Mouse (Mus musculus) cerebellum, adult 2 months (tissue): ENCODE results near the gene Kank1. TPM values are rescaled to one million over a fixed set of nuclear protein-coding genes. Genes with fewer than 3 reads are reported as not detected.
A peak's percentile ranks its signal among the peaks of the same experiment; 100 is the strongest.

Experiments
- DNase-seq, 2 experiments: peaks; one replicate each; pipeline ENCODE4 v3.0.0; 2021
- H3K27ac ChIP-seq: fragments of 200-500 bp; 2 replicates; pipeline ENCODE4 v1.5.1; 2012; ENCODE audit warnings: low read length, control low read depth, inconsistent platforms; ENCODE audit not compliant: insufficient read depth
- H3K27me3 ChIP-seq: fragments of 200-500 bp; 2 replicates; pipeline ENCODE4 v1.6.1; 2012; ENCODE audit warnings: inconsistent platforms, mild to moderate bottlenecking, low read length, moderate library complexity; ENCODE audit not compliant: control insufficient read depth, insufficient read depth
- H3K4me1 ChIP-seq: fragments of 200-500 bp; 2 replicates; pipeline ENCODE4 v1.6.1; 2011; ENCODE audit warnings: low read length; ENCODE audit not compliant: control insufficient read depth, insufficient read depth
- H3K4me3 ChIP-seq: fragments of 200-500 bp; replicated peaks from 2 replicates; pipeline ENCODE3; 2011; ENCODE audit warnings: mild to moderate bottlenecking, low read depth, low read length, control low read depth; ENCODE audit not compliant: insufficient read depth
- CTCF ChIP-seq: fragments of 200-500 bp; IDR thresholded peaks from 2 replicates; pipeline ENCODE4 v1.5.1; 2011; ENCODE audit warnings: low read depth, mild to moderate bottlenecking, control low read depth, low read length, moderate library complexity, borderline replicate concordance; ENCODE audit not compliant: insufficient read depth
- POLR2A ChIP-seq: fragments of 200-500 bp; IDR thresholded peaks from 2 replicates; pipeline ENCODE4 v1.6.1; 2011; ENCODE audit warnings: low read length, control low read depth, borderline replicate concordance; ENCODE audit not compliant: insufficient read depth
- WGBS: fragments of 180-500 bp; shearing (Covaris S2); methylation state at CpG from one replicate; pipeline ENCODE4 v1.1.7; 2018; 5-methylcytosine and 5-hydroxymethylcytosine counted together
- polyA plus RNA-seq: library from polyadenylated mRNA; depleted of rRNA; stranded (reverse); fragments of >200 nt; gene quantifications from 2 replicates; pipeline ENCODE4 v1.2.3, GENCODE M21; 2012

Gene Kank1
- polyA plus RNA-seq, 1 experiment: 12.0 TPM

DNA sequence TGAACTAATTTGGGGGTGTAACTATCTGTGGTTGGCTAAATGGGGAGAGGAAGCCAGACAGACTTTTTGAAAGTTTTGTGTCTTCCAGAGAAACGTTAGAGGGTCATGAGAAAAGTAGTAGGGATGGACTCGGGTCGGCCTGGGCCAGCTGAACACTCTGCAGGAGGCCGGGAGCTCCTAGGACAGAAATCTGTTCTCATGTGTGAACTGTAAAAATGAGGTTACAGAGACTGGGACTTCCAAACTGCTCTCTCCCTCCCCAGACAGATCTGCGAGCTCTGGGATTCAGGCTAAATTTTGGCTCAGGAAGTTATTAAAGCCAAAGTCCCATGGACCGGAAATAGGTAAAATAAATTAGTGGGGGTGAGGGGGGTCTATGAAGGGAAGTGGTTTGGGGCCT lies 198.0 kb downstream of the Kank1 start:
- H3K27ac ChIP-seq: no peak overlapping the region
- no peak for TF ChIP-seq POLR2A
- TF ChIP-seq CTCF: no peak
- H3K4me3 ChIP-seq: no peak overlapping the region
- 27% methylated on average over 6 of the region's 6 CpGs for WGBS
- no peaks in the 10 kb centered on the region; the same call in 1 of the 2 replicates for H3K27me3 ChIP-seq
- H3K4me1 ChIP-seq: no peaks in the 10 kb centered on the region
- no peak for DNase-seq

DNA sequence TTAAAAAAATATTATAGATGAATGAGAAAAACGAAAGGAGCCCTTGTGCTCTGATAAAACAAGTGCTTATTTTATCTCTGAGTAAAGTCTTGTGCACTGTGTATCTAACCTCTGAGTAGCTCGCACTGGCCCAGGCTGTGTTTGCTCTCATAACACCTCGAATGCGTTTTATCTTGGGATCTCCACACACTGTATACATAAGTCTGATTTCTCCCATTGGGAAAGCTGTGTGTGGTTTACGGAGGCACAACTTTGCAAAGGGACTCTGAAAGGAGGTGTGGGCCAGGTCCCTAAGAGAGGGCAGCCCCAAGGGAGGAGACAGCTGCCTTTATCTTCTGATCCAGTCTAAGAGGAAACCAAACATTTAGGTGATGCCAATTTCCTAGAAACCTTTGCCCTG lies 198.6 kb downstream of the Kank1 start:
- no peak for DNase-seq
- Histone ChIP-seq H3K27me3 (no peaks in the 10 kb centered on the region; the same call in 1 of the 2 replicates), H3K27ac (no peak overlapping the region), H3K4me1 (no peaks in the 10 kb centered on the region), H3K4me3 (no peak overlapping the region)
- TF ChIP-seq CTCF: no peak
- TF ChIP-seq POLR2A: no peak
- 92% methylated on average over 5 of the region's 5 CpGs for WGBS

DNA sequence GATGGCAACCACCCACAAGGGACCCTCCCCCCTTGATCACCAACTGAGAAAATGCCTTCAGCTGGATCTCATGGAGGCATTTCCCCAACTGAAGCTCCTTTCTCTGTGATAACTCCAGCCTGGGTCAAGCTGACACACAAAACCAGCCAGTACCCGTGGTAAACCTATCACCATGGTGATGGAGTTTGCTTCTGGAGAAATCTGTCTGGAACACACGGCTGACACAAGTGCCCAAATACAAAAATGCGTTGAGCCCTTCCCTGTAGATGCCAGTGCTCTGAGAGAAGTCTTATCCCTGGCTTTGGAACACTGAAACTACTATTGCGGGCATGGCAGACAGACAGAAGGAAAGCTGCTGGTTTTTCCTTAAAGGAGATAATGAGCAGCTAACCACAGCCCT lies 199.4 kb downstream of the Kank1 start:
- H3K4me1 ChIP-seq: no peaks in the 10 kb centered on the region
- TF ChIP-seq POLR2A (no peak), CTCF (no peak)
- H3K27me3 ChIP-seq: no peaks in the 10 kb centered on the region; the same call in 1 of the 2 replicates
- 37% methylated on average over 4 of the region's 4 CpGs for WGBS
- no peak for DNase-seq
- no peak overlapping the region for H3K27ac ChIP-seq
- H3K4me3 ChIP-seq: no peak overlapping the region

DNA sequence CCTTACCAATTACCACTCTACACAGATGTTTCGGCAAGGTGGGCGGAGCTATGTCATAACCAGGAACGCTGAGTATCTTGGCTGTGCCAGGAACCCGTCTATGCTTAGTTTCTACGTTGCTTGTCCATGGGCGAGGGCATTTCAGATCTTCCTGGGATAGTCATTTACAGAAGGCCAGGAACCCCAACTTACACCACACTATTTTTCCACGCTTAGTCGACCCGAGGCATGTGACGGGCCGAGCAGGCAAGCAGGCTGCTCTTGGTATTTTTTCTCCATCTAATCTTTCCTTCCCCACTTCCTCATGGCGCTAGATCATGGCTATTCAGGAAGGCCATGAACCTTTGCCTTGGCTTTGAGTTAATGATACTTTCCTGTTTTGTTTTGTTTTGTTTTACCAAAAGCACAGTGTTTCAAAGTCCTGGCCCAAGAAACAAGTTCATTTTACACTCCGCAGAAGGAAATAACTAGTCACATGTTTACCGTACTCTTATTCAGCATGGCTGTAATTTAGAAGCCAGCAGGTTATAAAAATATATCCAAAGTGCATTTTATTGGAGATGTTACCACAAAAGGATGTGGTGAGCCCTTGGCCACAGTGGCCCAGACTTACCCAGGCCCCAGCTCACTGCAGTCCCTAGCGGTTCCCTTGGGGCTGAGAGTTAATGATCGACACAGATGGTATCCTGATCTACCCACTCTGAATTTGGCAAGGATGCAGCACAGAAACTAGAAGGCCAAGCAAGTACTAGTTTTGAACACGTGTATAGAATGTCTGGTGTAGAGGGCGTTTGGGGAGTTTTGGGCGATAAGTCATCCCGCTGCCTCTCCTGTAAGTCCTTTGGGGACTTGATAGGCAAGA lies 200.2 kb downstream of the Kank1 start:
- Histone ChIP-seq H3K4me3 (no peak overlapping the region), H3K27ac (no peak overlapping the region), H3K4me1 (no peaks in the 10 kb centered on the region), H3K27me3 (no peaks in the 10 kb centered on the region; the same call in 1 of the 2 replicates)
- DNase-seq: no peak
- WGBS: 60% methylated on average over 20 of the region's 20 CpGs
- no peak for TF ChIP-seq POLR2A
- no peak for TF ChIP-seq CTCF

DNA sequence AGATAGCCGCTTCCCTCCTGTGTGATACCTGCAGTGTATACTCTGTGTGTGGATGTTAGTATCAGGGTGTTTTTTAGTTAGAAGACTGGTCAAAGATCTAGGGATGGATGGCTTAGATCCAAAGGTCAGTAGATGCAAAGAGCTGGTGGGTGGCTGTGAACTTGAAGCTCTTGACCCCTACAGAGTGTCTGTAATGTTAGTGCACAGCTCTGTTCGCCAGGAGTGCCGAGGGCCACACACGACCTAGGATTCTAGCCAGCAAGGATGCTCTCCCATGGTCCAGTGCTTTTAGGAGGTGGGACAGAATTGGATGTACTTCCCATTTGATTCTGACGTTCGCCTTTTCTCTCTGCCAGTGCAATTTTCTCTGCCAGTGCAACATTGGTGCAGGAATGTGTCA lies 201.5 kb downstream of the Kank1 start:
- no peak overlapping the region for H3K4me3 ChIP-seq
- H3K4me1 ChIP-seq: no peaks in the 10 kb centered on the region
- H3K27ac ChIP-seq: no peak overlapping the region
- DNase-seq: no peak
- TF ChIP-seq POLR2A (no peak), CTCF (no peak)
- H3K27me3 ChIP-seq: no peaks in the 10 kb centered on the region; the same call in 1 of the 2 replicates
- WGBS: 20% methylated on average over 6 of the region's 6 CpGs

DNA sequence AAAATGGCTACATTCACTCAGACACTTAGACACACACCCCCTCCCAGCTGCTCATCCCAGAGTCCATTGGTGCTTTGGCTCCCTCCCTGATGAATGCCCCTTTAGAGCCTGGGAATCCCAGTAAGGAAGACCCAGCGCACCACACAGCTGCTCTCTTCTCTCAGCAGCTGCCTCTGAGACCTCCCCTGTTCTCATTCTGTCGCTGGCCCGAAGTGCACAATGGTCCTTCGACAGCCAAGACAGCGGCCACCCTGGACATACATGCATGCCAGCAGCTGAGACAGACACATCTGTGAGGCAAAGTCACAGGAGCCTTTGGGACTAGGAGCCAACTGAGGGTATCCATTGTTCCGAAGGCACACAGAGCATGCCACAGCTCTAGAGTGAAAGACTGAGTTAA lies 203.0 kb downstream of the Kank1 start:
- DNase-seq: no peak
- no peak overlapping the region for H3K27ac ChIP-seq
- no peak overlapping the region for H3K4me3 ChIP-seq
- no peaks in the 10 kb centered on the region for H3K4me1 ChIP-seq
- H3K27me3 ChIP-seq: no peaks in the 10 kb centered on the region; the same call in 1 of the 2 replicates
- TF ChIP-seq POLR2A (no peak), CTCF (no peak)
- 16% methylated on average over 6 of the region's 6 CpGs for WGBS

DNA sequence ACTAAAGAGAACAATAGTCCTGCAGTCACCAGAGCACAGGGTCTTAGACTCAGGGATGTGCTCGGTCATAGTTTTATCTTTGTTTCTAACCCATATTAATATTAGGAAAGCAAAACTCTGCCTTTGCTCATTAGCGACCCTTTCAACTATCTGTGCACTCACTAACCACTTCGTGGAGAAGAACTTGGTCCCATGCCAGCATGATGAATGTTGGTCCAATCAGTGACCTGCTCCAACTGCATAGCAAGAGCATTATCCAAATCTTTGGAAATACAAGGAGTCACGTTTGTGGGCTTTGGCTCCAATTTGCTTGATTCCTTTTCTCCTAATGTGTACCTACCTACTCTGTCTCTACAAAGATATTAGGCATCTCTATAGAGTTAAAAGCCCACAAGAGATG lies 204.0 kb downstream of the Kank1 start:
- TF ChIP-seq CTCF (no peak), POLR2A (no peak)
- Histone ChIP-seq H3K27me3 (no peaks in the 10 kb centered on the region; the same call in 1 of the 2 replicates), H3K27ac (no peak overlapping the region), H3K4me1 (no peaks in the 10 kb centered on the region), H3K4me3 (no peak overlapping the region)
- 53% methylated on average over 4 of the region's 4 CpGs for WGBS
- DNase-seq: no peak

DNA sequence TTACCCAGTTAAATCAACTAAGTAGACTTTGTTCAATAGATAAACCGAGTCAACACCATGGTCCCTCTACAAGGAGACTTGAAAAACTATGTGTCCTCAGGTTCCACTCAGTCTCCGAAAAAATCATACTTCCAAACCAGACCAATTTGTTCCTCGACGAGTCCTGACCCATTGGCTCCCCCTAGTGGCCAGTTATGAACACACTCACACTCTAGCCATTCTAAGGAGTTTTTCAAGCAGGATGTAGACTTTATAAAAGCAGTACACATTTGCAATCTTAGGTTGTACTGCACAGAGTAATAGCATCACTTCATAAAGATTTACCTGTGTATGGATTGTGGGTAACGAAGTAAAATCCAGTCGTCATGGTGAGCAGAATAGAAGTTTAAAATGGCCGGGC lies 208.3 kb downstream of the Kank1 start:
- TF ChIP-seq CTCF: peak; percentile 76
- TF ChIP-seq POLR2A: no peak
- no peak overlapping the region for H3K4me3 ChIP-seq
- H3K27me3 ChIP-seq: no peaks in the 10 kb centered on the region
- no peaks in the 10 kb centered on the region for H3K4me1 ChIP-seq
- 20% methylated on average over 7 of the region's 7 CpGs for WGBS
- no peak overlapping the region for H3K27ac ChIP-seq
- peak; percentile 38 to 44 for DNase-seq
